Mouse (Mus musculus) heart, adult 2 months (tissue): ENCODE results near the gene Usp29.

ENCODE experiments used
- CTCF ChIP-seq: fragments of 200-600 bp; IDR thresholded peaks from 2 replicates; pipeline ENCODE4 v1.8.1; 2022; ENCODE audit warnings: antibody characterized with exemption, mild to moderate bottlenecking, moderate library complexity
- EP300 ChIP-seq: fragments of 200-500 bp; IDR thresholded peaks from 2 replicates; pipeline ENCODE4 v1.6.1; 2011; ENCODE audit warnings: low read depth, low read length, control low read depth; ENCODE audit not compliant: insufficient read depth
- POLR2A ChIP-seq: fragments of 200-500 bp; IDR thresholded peaks from 2 replicates; pipeline ENCODE4 v1.6.1; 2011; ENCODE audit warnings: mild to moderate bottlenecking, low read depth, low read length, control low read depth; ENCODE audit not compliant: insufficient read depth

GRCm38 (mm10) chr7:6816706-6817376 is 86.5 kb downstream of the Usp29 start:
- no peak for TF ChIP-seq CTCF
- TF ChIP-seq POLR2A, result no peak
- TF ChIP-seq EP300, result no peak
